Mouse (Mus musculus) testis, adult 2 months (tissue): Measurements from ENCODE around the gene Gbx1. TPM values are rescaled to one million over a fixed set of nuclear protein-coding genes. Genes with fewer than 3 reads are reported as not detected.

Experiments used
- H3K27ac ChIP-seq: fragments of 200-500 bp; 2 replicates; pipeline ENCODE4 v1.5.1; 2012; ENCODE audit warnings: low read depth, low read length; ENCODE audit not compliant: control insufficient read depth, insufficient read depth
- H3K27me3 ChIP-seq: fragments of 200-500 bp; 2 replicates; pipeline ENCODE4 v1.6.1; 2012; ENCODE audit warnings: mild to moderate bottlenecking, low read length, moderate library complexity; ENCODE audit not compliant: control insufficient read depth, insufficient read depth
- H3K36me3 ChIP-seq: fragments of 200-500 bp; 2 replicates; pipeline ENCODE4 v1.6.1; 2012; ENCODE audit warnings: mild to moderate bottlenecking, low read length; ENCODE audit not compliant: control insufficient read depth, insufficient read depth
- H3K4me1 ChIP-seq: fragments of 200-500 bp; 2 replicates; pipeline ENCODE4 v1.6.1; 2012; ENCODE audit warnings: low read length; ENCODE audit not compliant: control insufficient read depth, insufficient read depth
- H3K4me3 ChIP-seq: fragments of 200-500 bp; 2 replicates; pipeline ENCODE4 v1.5.1; 2012; ENCODE audit warnings: low read depth, mild to moderate bottlenecking, low read length, moderate library complexity, mixed read lengths; ENCODE audit not compliant: control insufficient read depth
- CTCF ChIP-seq: fragments of 200-500 bp; IDR thresholded peaks from 2 replicates; pipeline ENCODE4 v1.5.1; 2012; ENCODE audit warnings: low read depth, mild to moderate bottlenecking, inconsistent platforms, low read length, moderate library complexity; ENCODE audit not compliant: control insufficient read depth, insufficient read depth, insufficient replicate concordance
- POLR2A ChIP-seq: fragments of 200-500 bp; IDR thresholded peaks from 2 replicates; pipeline ENCODE4 v1.6.1; 2012; ENCODE audit warnings: low read depth, mild to moderate bottlenecking, inconsistent platforms, low read length, moderate library complexity; ENCODE audit not compliant: control insufficient read depth
- polyA plus RNA-seq: library from polyadenylated mRNA; depleted of rRNA; stranded (reverse); fragments of >200 nt; gene quantifications from 2 replicates; pipeline ENCODE4 v1.2.3, GENCODE M21; 2012; rRNA removed

Gene Gbx1
- polyA plus RNA-seq, 1 experiment = 0.11 TPM

GRCm38 (mm10) chr5:24453985-24454303 lies 73.1 kb downstream of the Gbx1 start:
- Histone ChIP-seq H3K27me3 (no peaks in the 10 kb centered on the region), H3K27ac (no peak overlapping the region), H3K4me1 (peaks cover 9% of the 10 kb centered on the region), H3K4me3 (no peak overlapping the region), H3K36me3 (no peaks in the 10 kb centered on the region)
- TF ChIP-seq POLR2A (no peak), CTCF (no peak)

GRCm38 (mm10) chr5:24453283-24453984 lies 73.6 kb downstream of the Gbx1 start:
- H3K36me3 ChIP-seq = no peaks in the 10 kb centered on the region
- TF ChIP-seq CTCF = no peak
- TF ChIP-seq POLR2A = no peak
- no peak overlapping the region for H3K4me3 ChIP-seq
- no peak overlapping the region for H3K27ac ChIP-seq
- no peaks in the 10 kb centered on the region for H3K27me3 ChIP-seq
- peaks cover 9% of the 10 kb centered on the region for H3K4me1 ChIP-seq

Other genes with a start within 250 kb of the Gbx1 start
- 23.6 and 26.2 TPM in 2 replicates for gene Kcnh2, start 175.6 kb downstream of the Gbx1 start, polyA plus RNA-seq
- 1.9 and 2.2 TPM in 2 replicates for gene Nos3, start 162.4 kb downstream of the Gbx1 start, polyA plus RNA-seq
- gene Atg9b, start 135.1 kb downstream of the Gbx1 start, polyA plus RNA-seq = 1.1 and 1.3 TPM in 2 replicates
- gene Abcb8, start 133.5 kb downstream of the Gbx1 start, polyA plus RNA-seq = 28.1 and 30.2 TPM in 2 replicates
- gene Asic3, start 113.8 kb downstream of the Gbx1 start, polyA plus RNA-seq = 1.1 and 1.7 TPM in 2 replicates
- gene Cdk5, start 103.7 kb downstream of the Gbx1 start, polyA plus RNA-seq = 40.6 and 52.3 TPM in 2 replicates
- 46.4 and 46.9 TPM in 2 replicates for gene Slc4a2, start 103.4 kb downstream of the Gbx1 start, polyA plus RNA-seq
- 243 and 247 TPM in 2 replicates for gene Fastk, start 81.9 kb downstream of the Gbx1 start, polyA plus RNA-seq
- 5.7 and 6.2 TPM in 2 replicates for gene Tmub1, start 79.3 kb downstream of the Gbx1 start, polyA plus RNA-seq
- gene Agap3, start 75.0 kb downstream of the Gbx1 start, polyA plus RNA-seq = 29.5 and 31.0 TPM in 2 replicates
- gene Asb10, start 13.8 kb upstream of the Gbx1 start, polyA plus RNA-seq = 0.46 and 0.52 TPM in 2 replicates
- gene 4931409K22Rik, start 29.6 kb upstream of the Gbx1 start, polyA plus RNA-seq = 108 and 117 TPM in 2 replicates
- 184 and 194 TPM in 2 replicates for gene Abcf2, start 50.3 kb upstream of the Gbx1 start, polyA plus RNA-seq
- 9.1 and 12.4 TPM in 2 replicates for gene Chpf2, start 59.5 kb upstream of the Gbx1 start, polyA plus RNA-seq
- gene Smarcd3, start 97.2 kb upstream of the Gbx1 start, polyA plus RNA-seq = 5.0 and 16.5 TPM in 2 replicates
- gene Nub1, start 158.3 kb upstream of the Gbx1 start, polyA plus RNA-seq = 46.5 and 49.9 TPM in 2 replicates
- gene Wdr86, start 203.5 kb upstream of the Gbx1 start, polyA plus RNA-seq = 0.78 and 1.0 TPM in 2 replicates
- gene Crygn, start 230.8 kb upstream of the Gbx1 start, polyA plus RNA-seq = not detected in 2 replicates